Mouse (Mus musculus) mouse embryonic stem cell (cell line): Measurements from ENCODE around the gene Prdm10.

ENCODE experiments used
- in situ Hi-C, 2 experiments: fragments of 300-500 bp; cut with MboI; formaldehyde crosslinking; loops; 1 replicate in 1 of 2; 3 replicates in 1 of 2; pipeline ENCODE4 v1.14.3; 2019 to 2020; ENCODE audit warnings: low sequenced_read_pairs in 2 of 2, low pct_unique_long_range_greater_than_20kb in 1 of 2, mixed read lengths in 1 of 2; ENCODE audit not compliant: unreplicated experiment in 1 of 2

Gene Prdm10

GRCm38 (mm10) chr9:31258237-31258636 is 22.1 kb upstream of the Prdm10 start:
- in situ Hi-C loops = no loop called here

- in situ Hi-C loops = no loop called here
These were observed 20.1 kb upstream of the Prdm10 start for GRCm38 (mm10) chr9:31260219-31260618.

- in situ Hi-C loops = no loop called here
These were observed 17.9 kb upstream of the Prdm10 start for GRCm38 (mm10) chr9:31262226-31263105.

- in situ Hi-C loops = no loop called here
These were observed 14.2 kb upstream of the Prdm10 start for GRCm38 (mm10) chr9:31266013-31266659.

- in situ Hi-C loops = no loop called here
These were observed 8.9 kb upstream of the Prdm10 start for GRCm38 (mm10) chr9:31271221-31272015.

- in situ Hi-C loops = no loop called here
These were observed 8.2 kb upstream of the Prdm10 start for GRCm38 (mm10) chr9:31272160-31272559.

DNA sequence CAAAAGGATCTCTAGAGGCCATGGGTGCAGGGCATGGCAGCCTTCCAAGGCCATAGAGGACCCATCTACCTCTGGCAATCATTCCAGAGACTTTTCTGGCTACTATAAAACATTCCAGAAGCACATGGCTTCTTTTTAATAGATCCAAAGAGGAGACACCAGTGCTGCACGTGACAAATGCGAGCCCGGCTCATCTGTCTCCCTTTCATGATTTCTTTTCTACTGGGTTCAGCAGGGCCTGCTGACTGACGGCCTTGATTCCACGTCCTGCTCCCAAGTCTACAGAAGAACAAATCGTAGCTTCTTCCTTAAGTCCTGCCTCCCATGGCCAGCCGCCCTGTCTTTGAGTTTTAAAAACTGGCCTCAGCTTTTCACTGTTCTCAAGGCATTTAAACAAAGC is 1.7 kb upstream of the Prdm10 start:
- in situ Hi-C loops = no loop called here

- in situ Hi-C loops = no loop called here
These were observed 1.0 kb upstream of the Prdm10 start for GRCm38 (mm10) chr9:31279306-31279705.

- in situ Hi-C loops = loop anchor here in 1 of 2 experiments (10.0 kb wide), 1 partner anchor 265 kb away; no protein-coding TSS in a partner anchor
These were observed 413 bp upstream of the Prdm10 start for GRCm38 (mm10) chr9:31279885-31280365.

- in situ Hi-C loops = loop anchor here in 1 of 2 experiments (10.0 kb wide), 1 partner anchor 266 kb away; no protein-coding TSS in a partner anchor
These were observed 799 bp downstream of the Prdm10 start for GRCm38 (mm10) chr9:31281011-31281662.

- in situ Hi-C loops = loop anchor here in 1 of 2 experiments (10.0 kb wide), 1 partner anchor 267 kb away; no protein-coding TSS in a partner anchor
These were observed 1.3 kb downstream of the Prdm10 start for GRCm38 (mm10) chr9:31281663-31282015.

GRCm38 (mm10) chr9:31282536-31282935 is 2.2 kb downstream of the Prdm10 start:
- in situ Hi-C loops = loop anchor here in 1 of 2 experiments (10.0 kb wide), 1 partner anchor 268 kb away; no protein-coding TSS in a partner anchor

DNA sequence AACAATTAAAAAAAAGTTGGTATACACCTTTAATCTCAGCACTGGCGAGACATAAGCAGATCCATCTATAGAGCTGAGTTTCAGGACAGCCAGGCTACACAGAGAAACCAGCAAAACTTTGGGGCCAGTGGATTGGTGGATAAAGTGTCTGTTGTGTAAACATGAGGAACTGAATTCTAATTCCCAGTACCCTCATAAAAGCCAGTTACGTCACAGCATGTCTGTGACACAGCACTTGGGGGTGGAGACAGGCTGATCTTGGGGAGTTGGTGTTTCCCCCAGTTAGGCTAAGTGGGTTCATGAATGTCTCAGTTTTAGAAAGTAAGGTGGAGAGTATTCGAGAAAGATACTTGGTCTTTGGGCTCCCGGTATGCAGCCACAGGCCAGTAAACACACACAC is 2.7 kb downstream of the Prdm10 start:
- in situ Hi-C loops = loop anchor here in 1 of 2 experiments (10.0 kb wide), 1 partner anchor 268 kb away; no protein-coding TSS in a partner anchor

DNA sequence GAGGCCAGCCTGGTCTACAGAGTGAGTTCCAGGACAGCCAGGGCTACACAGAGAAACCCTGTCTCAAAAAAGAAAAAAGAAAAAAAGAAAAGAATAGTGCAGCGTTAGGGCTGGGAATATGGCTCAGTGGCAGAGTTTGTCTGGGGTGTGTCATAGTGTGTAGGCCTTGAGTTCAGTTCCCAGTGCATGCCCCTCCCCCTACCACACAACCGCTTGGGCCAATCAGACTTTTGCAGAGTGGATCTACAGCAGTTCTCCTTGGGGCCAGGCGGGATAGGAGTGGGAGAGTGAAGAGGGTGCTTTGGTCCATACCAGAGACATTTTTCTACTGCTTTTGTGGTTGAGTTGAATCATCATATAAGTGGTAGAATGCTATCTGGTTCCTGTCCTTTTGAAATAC is 3.6 kb downstream of the Prdm10 start:
- in situ Hi-C loops = loop anchor here in 1 of 2 experiments (10.0 kb wide), 1 partner anchor 269 kb away; no protein-coding TSS in a partner anchor

DNA sequence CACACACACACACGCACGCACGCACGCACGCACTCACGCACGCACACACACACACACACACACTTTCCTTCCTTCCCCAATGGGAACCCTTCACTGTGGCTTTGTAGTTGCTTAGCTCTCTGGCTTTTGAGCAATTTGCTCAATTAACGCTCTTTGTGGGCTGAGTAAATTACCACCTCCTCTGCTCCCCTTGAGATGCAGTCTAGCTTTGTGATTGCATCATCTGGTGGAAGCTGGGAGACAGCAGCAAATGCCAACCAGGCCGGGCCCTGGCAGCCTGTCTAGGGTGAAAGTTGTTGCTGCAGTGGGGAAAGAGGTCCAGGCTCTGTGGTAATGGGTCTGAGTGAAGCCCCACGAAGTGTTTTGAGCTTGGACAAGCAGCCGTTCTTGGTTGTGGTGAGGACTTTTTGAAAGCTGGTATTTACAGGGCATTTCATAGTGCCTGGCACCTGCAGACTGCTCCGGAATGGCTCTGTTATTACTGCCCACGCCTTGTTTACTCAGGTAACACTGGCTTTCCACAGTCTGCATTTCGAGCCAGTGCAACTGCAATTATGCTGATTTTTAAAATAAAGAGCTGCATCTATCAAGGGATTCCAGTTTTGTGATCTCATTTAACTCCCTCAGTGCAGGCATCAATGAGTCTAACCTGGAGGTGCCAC is 10.0 kb downstream of the Prdm10 start:
- in situ Hi-C loops = no loop called here

- in situ Hi-C loops = no loop called here
These were observed 11.6 kb downstream of the Prdm10 start for GRCm38 (mm10) chr9:31291978-31292377.

GRCm38 (mm10) chr9:31293208-31293607 is 12.9 kb downstream of the Prdm10 start:
- in situ Hi-C loops = no loop called here

DNA sequence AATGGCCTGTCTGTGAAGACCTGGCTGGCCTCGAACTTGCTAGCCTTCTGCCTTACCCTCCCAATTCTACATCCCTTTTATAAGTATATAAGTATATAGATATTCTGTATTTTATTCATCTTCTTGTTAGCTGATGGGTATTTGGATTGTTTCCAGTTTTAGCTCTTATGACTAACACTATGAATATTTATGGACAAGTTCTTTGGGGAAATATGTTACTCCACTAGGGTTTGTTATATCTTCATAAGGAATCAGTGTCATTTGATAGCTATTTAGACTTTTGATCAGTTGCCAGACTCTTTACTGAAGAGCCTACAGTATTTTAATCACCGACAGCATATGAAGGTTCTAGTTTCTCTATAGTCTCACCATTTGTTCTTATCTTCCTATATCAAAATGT is 15.0 kb downstream of the Prdm10 start:
- in situ Hi-C loops = no loop called here
